Mouse (Mus musculus) splenic B cell, adult 2 months (primary cell): ENCODE results near the gene Agmo.

Source experiments
- DNase-seq: peaks from one replicate; pipeline ENCODE4 v3.0.0-alpha.2; 2011; ENCODE audit warnings: low read depth, low spot score
- H3K27me3 ChIP-seq: 2 replicates; pipeline ENCODE4 v1.6.1; 2012; ENCODE audit warnings: mild to moderate bottlenecking, low read length, moderate library complexity, mixed read lengths; ENCODE audit not compliant: control insufficient read depth, poor library complexity, insufficient read depth, severe bottlenecking
- H3K36me3 ChIP-seq: 2 replicates; pipeline ENCODE4 v1.6.1; 2012; ENCODE audit warnings: mild to moderate bottlenecking, low read length, moderate library complexity, mixed read lengths; ENCODE audit not compliant: control insufficient read depth, poor library complexity, insufficient read depth, severe bottlenecking

Gene Agmo

GRCm38 (mm10) chr12:37487991-37488390, 246.6 kb downstream of the Agmo start:
- no peak for DNase-seq
- H3K27me3 ChIP-seq, result no peaks in the 10 kb centered on the region
- no peaks in the 10 kb centered on the region for H3K36me3 ChIP-seq

GRCm38 (mm10) chr12:37498871-37499270, 257.4 kb downstream of the Agmo start:
- no peak for DNase-seq
- no peaks in the 10 kb centered on the region for H3K36me3 ChIP-seq
- H3K27me3 ChIP-seq, result no peaks in the 10 kb centered on the region

GRCm38 (mm10) chr12:37507406-37507805, 266.0 kb downstream of the Agmo start:
- Histone ChIP-seq H3K27me3 (no peaks in the 10 kb centered on the region), H3K36me3 (no peaks in the 10 kb centered on the region)
- no peak for DNase-seq

- DNase-seq, result no peak
- Histone ChIP-seq H3K36me3 (no peaks in the 10 kb centered on the region), H3K27me3 (no peaks in the 10 kb centered on the region)
Observed at GRCm38 (mm10) chr12:37507826-37508225, 266.4 kb downstream of the Agmo start.

- H3K36me3 ChIP-seq, result no peaks in the 10 kb centered on the region
- no peaks in the 10 kb centered on the region for H3K27me3 ChIP-seq
- no peak for DNase-seq
Observed at GRCm38 (mm10) chr12:37521772-37522171, 280.3 kb downstream of the Agmo start.

- Histone ChIP-seq H3K36me3 (no peaks in the 10 kb centered on the region), H3K27me3 (no peaks in the 10 kb centered on the region)
- no peak for DNase-seq
Observed at GRCm38 (mm10) chr12:37524662-37525061, 283.2 kb downstream of the Agmo start.

- DNase-seq, result no peak
- Histone ChIP-seq H3K27me3 (no peaks in the 10 kb centered on the region), H3K36me3 (no peaks in the 10 kb centered on the region)
Observed at GRCm38 (mm10) chr12:37540994-37541393, 299.6 kb downstream of the Agmo start.

- DNase-seq, result no peak
- Histone ChIP-seq H3K36me3 (no peaks in the 10 kb centered on the region), H3K27me3 (no peaks in the 10 kb centered on the region)
Observed at GRCm38 (mm10) chr12:37558284-37558683, 316.8 kb downstream of the Agmo start.

GRCm38 (mm10) chr12:37565882-37566596, 324.6 kb downstream of the Agmo start:
- no peaks in the 10 kb centered on the region for H3K27me3 ChIP-seq
- DNase-seq, result no peak
- H3K36me3 ChIP-seq, result no peaks in the 10 kb centered on the region

- H3K36me3 ChIP-seq, result no peaks in the 10 kb centered on the region
- DNase-seq, result no peak
- no peaks in the 10 kb centered on the region for H3K27me3 ChIP-seq
Observed at GRCm38 (mm10) chr12:37571922-37572321, 330.5 kb downstream of the Agmo start.

- no peaks in the 10 kb centered on the region for H3K36me3 ChIP-seq
- H3K27me3 ChIP-seq, result no peaks in the 10 kb centered on the region
- no peak for DNase-seq
Observed at GRCm38 (mm10) chr12:37582777-37583176, 341.3 kb downstream of the Agmo start.

- DNase-seq, result no peak
- no peaks in the 10 kb centered on the region for H3K36me3 ChIP-seq
- no peaks in the 10 kb centered on the region for H3K27me3 ChIP-seq
Observed at GRCm38 (mm10) chr12:37592853-37593252, 351.4 kb downstream of the Agmo start.

GRCm38 (mm10) chr12:37612837-37613236, 371.4 kb downstream of the Agmo start:
- H3K36me3 ChIP-seq, result no peaks in the 10 kb centered on the region
- DNase-seq, result no peak
- H3K27me3 ChIP-seq, result no peaks in the 10 kb centered on the region

GRCm38 (mm10) chr12:37614769-37615168, 373.3 kb downstream of the Agmo start:
- DNase-seq, result no peak
- no peaks in the 10 kb centered on the region for H3K36me3 ChIP-seq
- H3K27me3 ChIP-seq, result no peaks in the 10 kb centered on the region

GRCm38 (mm10) chr12:37624078-37624477, 382.6 kb downstream of the Agmo start:
- Histone ChIP-seq H3K27me3 (no peaks in the 10 kb centered on the region), H3K36me3 (no peaks in the 10 kb centered on the region)
- DNase-seq, result no peak
